Mouse (Mus musculus) forebrain, embryonic 15.5 days (tissue): ENCODE measurements around the gene Uncx. TPM values are rescaled to one million over a fixed set of nuclear protein-coding genes. Genes with fewer than 3 reads are reported as not detected.

Experiments used
- ATAC-seq: fragments of 200-750 bp; cut with Nextera tagmentation; replicated peaks from 2 replicates; pipeline ENCODE4 v1.8.0; 2017; ENCODE audit warnings: mild to moderate bottlenecking, moderate TSS enrichment, moderate library complexity
- H3K27ac ChIP-seq: fragments of 300-500 bp; sonication (generic); replicated peaks from 2 replicates; pipeline ENCODE4 v1.5.1; 2015; ENCODE audit warnings: mild to moderate bottlenecking, inconsistent platforms
- H3K27me3 ChIP-seq: fragments of 300-500 bp; sonication (generic); 2 replicates; pipeline ENCODE4 v1.6.1; 2015; ENCODE audit warnings: inconsistent platforms
- H3K36me3 ChIP-seq: fragments of 300-500 bp; sonication (generic); 2 replicates; pipeline ENCODE4 v1.6.1; 2015; ENCODE audit warnings: mild to moderate bottlenecking, inconsistent platforms
- H3K4me1 ChIP-seq: fragments of 300-500 bp; sonication (generic); 2 replicates; pipeline ENCODE4 v1.6.1; 2015; ENCODE audit warnings: inconsistent platforms
- H3K4me2 ChIP-seq: fragments of 300-500 bp; sonication (generic); replicated peaks from 2 replicates; pipeline ENCODE4 v1.6.1; 2015; ENCODE audit warnings: mild to moderate bottlenecking, inconsistent platforms
- H3K4me3 ChIP-seq: fragments of 300-500 bp; sonication (generic); 2 replicates; pipeline ENCODE4 v1.5.1; 2015; ENCODE audit warnings: mild to moderate bottlenecking, inconsistent platforms
- H3K9ac ChIP-seq: fragments of 300-500 bp; sonication (generic); replicated peaks from 2 replicates; pipeline ENCODE4 v1.6.1; 2015; ENCODE audit warnings: mild to moderate bottlenecking, inconsistent platforms
- H3K9me3 ChIP-seq: fragments of 300-500 bp; sonication (generic); 2 replicates; pipeline ENCODE4 v1.6.1; 2016; ENCODE audit warnings: inconsistent platforms
- WGBS: fragments of 180-500 bp; shearing (Covaris S2); methylation state at CpG from one replicate; pipeline ENCODE4 v1.1.7; 2015; ENCODE audit warnings: mixed read lengths; 5-methylcytosine and 5-hydroxymethylcytosine counted together
- polyA plus RNA-seq: library from polyadenylated mRNA; unstranded; fragments of >200 nt; fragmentation: Nextera tagmentation; extraction: Ambion mirVana; gene quantifications from 2 replicates; pipeline ENCODE4 v1.2.1, GENCODE M21; 2015

Uncx gene
- polyA plus RNA-seq, 1 experiment from 2014 or later: 4.8 TPM

GRCm38 (mm10) chr5:139544271-139545135 lies 1.2 kb downstream of the Uncx start:
- Histone ChIP-seq H3K9ac (no peak overlapping the region), H3K4me3 (peak overlapping the region; percentile 30), H3K36me3 (no peaks in the 10 kb centered on the region), H3K27me3 (peaks cover 87% of the 10 kb centered on the region), H3K9me3 (no peaks in the 10 kb centered on the region), H3K4me2 (no peak overlapping the region), H3K27ac (no peak overlapping the region), H3K4me1 (peaks cover 40% of the 10 kb centered on the region)
- under 1% methylated on average over 54 of the region's 54 CpGs for WGBS
- ATAC-seq: no peak

- no peaks in the 10 kb centered on the region for H3K36me3 ChIP-seq
- WGBS: 2% methylated on average over 7 of the region's 7 CpGs
- no peak for ATAC-seq
- no peaks in the 10 kb centered on the region for H3K9me3 ChIP-seq
- H3K4me3 ChIP-seq: 0 out of 2 replicates have a peak overlapping the region, but pooled peaks have one; percentile 30
- peaks cover 87% of the 10 kb centered on the region for H3K27me3 ChIP-seq
- no peak overlapping the region for H3K4me2 ChIP-seq
- H3K4me1 ChIP-seq: peaks cover 40% of the 10 kb centered on the region
- H3K9ac ChIP-seq: no peak overlapping the region
- no peak overlapping the region for H3K27ac ChIP-seq
Measured at GRCm38 (mm10) chr5:139545221-139545620, 1.9 kb downstream of the Uncx start.

DNA sequence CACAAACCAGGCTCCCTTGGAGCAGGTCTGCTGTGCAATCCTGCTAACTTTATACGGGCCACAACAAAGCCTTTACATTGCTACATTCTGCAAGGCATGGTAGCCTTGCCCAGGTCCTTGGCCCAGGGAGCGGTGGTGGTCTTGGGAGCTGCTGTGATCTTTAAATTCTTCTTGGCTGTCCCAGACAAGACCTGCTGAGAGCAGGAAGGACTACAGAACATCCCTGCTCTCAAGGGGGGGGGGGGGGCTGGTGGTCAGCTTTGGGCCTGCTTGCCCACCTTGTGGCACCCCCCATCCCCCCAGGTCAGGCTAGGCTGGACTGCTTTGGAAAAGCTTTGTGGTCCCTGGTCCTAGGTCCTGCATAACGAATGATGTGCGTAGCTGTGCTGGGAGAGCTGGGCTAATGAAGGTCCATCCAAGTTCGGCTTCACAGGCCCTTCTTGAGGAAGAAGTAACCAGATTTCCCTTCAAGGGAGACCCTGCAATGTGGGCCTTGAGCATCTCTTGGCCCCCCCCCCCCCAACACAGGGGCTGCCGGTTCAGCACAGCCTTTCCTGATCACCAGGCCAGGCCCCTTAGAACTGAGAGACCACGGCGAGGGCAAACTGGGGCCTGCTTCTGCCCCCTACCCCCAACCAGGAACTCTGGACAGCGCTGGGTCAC lies 2.5 kb downstream of the Uncx start:
- no peak overlapping the region for H3K4me2 ChIP-seq
- no peak overlapping the region for H3K9ac ChIP-seq
- H3K4me1 ChIP-seq: peaks cover 34% of the 10 kb centered on the region
- no peak overlapping the region for H3K27ac ChIP-seq
- 3% methylated on average over 9 of the region's 9 CpGs for WGBS
- 0 out of 2 replicates have a peak overlapping the region, but pooled peaks have one; percentile 14 for H3K4me3 ChIP-seq
- H3K27me3 ChIP-seq: peaks cover 87% of the 10 kb centered on the region
- H3K9me3 ChIP-seq: no peaks in the 10 kb centered on the region
- no peak for ATAC-seq
- H3K36me3 ChIP-seq: no peaks in the 10 kb centered on the region

DNA sequence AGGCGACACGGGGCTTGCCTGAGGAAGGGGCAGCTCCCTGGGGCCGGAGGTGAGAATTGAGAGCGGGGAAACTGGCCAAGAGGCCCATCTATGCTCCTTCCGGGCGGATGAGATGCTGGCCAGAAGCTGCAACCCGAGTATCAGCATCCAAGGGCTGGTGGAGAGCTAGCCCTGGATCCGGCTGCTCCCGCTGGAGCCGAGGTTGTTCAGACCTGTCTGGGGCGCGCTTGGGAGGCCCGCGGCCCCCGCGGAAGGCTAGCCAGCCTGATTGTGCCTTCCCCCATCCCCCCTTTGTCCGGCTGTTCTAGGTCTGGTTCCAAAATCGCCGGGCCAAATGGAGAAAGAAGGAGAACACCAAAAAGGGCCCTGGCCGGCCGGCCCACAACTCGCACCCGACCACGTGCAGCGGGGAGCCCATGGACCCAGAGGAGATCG lies 3.1 kb downstream of the Uncx start:
- no peak overlapping the region for H3K4me2 ChIP-seq
- peak overlapping the region; percentile 14; the same call in 1 of the 2 replicates for H3K4me3 ChIP-seq
- peaks cover 89% of the 10 kb centered on the region for H3K27me3 ChIP-seq
- no peak for ATAC-seq
- H3K9me3 ChIP-seq: no peaks in the 10 kb centered on the region
- no peaks in the 10 kb centered on the region for H3K36me3 ChIP-seq
- H3K4me1 ChIP-seq: peaks cover 32% of the 10 kb centered on the region
- under 1% methylated on average over 26 of the region's 26 CpGs for WGBS
- no peak overlapping the region for H3K9ac ChIP-seq
- no peak overlapping the region for H3K27ac ChIP-seq

DNA sequence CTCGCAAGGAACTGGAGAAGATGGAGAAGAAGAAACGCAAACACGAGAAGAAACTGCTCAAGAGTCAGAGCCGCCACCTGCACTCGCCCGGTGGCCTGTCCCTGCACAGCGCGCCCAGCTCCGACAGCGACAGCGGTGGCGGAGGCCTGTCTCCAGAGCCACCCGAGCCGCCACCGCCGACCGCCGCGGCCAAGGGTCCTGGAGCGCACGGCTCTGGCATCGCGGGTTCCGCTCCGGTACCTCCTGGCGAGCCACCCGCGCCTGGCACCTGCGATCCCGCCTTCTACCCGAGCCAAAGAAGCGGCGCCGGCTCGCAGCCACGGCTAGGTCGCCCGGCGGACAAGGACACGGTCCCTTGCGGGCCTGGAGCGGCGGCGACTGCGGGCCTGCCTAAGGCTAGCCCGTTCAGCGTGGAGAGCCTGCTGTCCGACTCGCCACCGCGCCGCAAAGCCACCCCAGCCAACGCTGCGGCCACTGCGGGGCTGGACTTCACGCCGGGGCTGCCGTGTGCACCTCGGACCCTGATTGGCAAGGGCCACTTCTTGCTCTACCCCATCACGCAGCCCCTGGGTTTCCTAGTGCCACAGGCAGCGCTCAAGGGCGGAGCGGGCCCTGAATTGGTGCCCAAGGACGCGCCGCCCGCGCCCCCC lies 3.6 kb downstream of the Uncx start:
- Histone ChIP-seq H3K36me3 (no peaks in the 10 kb centered on the region), H3K4me1 (peaks cover 29% of the 10 kb centered on the region), H3K4me2 (no peak overlapping the region), H3K9me3 (no peaks in the 10 kb centered on the region), H3K4me3 (peak overlapping the region; percentile 14; the same call in 1 of the 2 replicates), H3K27ac (no peak overlapping the region), H3K27me3 (peaks cover 88% of the 10 kb centered on the region), H3K9ac (no peak overlapping the region)
- no peak for ATAC-seq
- WGBS: under 1% methylated on average over 62 of the region's 68 CpGs

DNA sequence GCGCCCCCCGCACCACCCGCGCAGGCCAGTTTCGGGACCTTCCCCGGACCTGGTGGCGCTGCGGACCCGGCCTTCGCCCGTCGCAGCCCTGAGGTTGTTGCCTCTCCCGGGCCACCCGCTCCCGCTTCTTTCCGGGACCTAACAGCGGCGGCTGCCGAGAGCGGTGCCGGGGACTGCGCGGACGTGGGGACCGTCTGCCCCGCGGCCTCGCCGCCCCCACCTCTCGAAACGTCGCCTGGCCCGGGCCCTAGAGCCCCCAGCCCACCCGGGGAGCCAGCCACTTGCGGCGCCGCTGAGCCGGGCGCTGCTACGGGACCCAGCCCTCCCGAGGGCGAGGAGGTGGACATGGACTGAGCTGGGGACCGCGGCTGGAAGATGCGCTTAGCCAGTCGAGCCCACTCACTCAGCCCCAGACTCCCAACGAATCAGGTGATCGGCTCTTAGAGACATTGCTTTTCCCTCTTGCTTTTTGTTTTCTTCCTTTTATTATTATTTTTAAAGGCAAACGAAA lies 4.2 kb downstream of the Uncx start:
- peaks cover 88% of the 10 kb centered on the region for H3K27me3 ChIP-seq
- H3K27ac ChIP-seq: no peak overlapping the region
- H3K4me2 ChIP-seq: no peak overlapping the region
- under 1% methylated on average over 38 of the region's 49 CpGs for WGBS
- ATAC-seq: no peak
- H3K4me3 ChIP-seq: peak overlapping the region; percentile 14; the same call in 1 of the 2 replicates
- peaks cover 29% of the 10 kb centered on the region for H3K4me1 ChIP-seq
- H3K9me3 ChIP-seq: no peaks in the 10 kb centered on the region
- H3K9ac ChIP-seq: no peak overlapping the region
- no peaks in the 10 kb centered on the region for H3K36me3 ChIP-seq

DNA sequence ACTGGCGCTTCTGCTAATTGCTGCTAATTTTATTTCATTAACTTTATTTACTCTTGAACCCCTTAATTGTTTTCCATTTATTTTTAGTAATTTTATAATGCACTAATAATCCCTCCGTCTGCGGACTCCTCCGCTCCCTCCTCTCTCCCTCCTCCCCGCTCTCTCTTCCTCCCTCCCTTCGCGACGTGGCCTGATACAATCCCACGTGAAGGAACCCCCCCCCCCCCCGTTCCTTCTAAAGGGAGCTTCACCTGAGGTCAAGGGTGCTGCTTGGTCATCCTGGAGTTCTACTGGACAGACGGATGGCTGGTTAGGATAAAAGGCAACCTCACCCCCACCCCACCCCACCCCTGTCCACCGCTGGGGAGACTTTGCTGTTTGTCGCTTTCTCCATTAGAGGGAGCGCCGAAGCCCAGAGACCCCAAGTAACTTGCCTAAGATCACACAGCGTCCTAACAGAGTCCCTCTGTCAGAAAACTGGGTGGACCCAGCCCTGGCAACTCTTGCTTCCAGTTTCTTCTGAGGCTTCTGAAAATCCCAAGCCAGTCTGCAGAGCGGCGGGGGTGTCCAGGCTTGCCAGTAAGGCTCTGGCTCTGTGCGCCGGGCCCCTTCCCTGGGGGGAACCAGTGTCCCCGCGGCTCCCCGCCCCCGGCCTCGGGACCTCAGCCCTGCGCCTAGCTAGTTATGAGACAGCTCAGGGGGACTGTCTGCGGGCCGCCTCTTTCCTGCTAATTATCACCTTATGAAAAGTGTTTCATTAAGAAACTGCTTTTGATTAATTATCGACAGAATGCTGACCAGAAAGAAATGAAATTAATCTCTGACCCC lies 10.4 kb downstream of the Uncx start:
- H3K27ac ChIP-seq: no peak overlapping the region
- no peaks in the 10 kb centered on the region for H3K9me3 ChIP-seq
- H3K9ac ChIP-seq: no peak overlapping the region
- ATAC-seq: no peak
- H3K36me3 ChIP-seq: no peaks in the 10 kb centered on the region
- no peak overlapping the region for H3K4me3 ChIP-seq
- WGBS: 1% methylated on average over 29 of the region's 29 CpGs
- H3K27me3 ChIP-seq: peaks cover 91% of the 10 kb centered on the region
- H3K4me1 ChIP-seq: peaks cover 24% of the 10 kb centered on the region
- no peak overlapping the region for H3K4me2 ChIP-seq

- no peak overlapping the region for H3K27ac ChIP-seq
- H3K36me3 ChIP-seq: no peaks in the 10 kb centered on the region
- no peak overlapping the region for H3K4me2 ChIP-seq
- no peaks in the 10 kb centered on the region for H3K9me3 ChIP-seq
- H3K27me3 ChIP-seq: peaks cover 88% of the 10 kb centered on the region
- 3% methylated on average over 28 of the region's 28 CpGs for WGBS
- ATAC-seq: no peak
- peaks cover 31% of the 10 kb centered on the region for H3K4me1 ChIP-seq
- no peak overlapping the region for H3K9ac ChIP-seq
- no peak overlapping the region for H3K4me3 ChIP-seq
Measured at GRCm38 (mm10) chr5:139554478-139555335, 11.4 kb downstream of the Uncx start.

- no peak for ATAC-seq
- H3K4me3 ChIP-seq: no peak overlapping the region
- H3K9me3 ChIP-seq: no peaks in the 10 kb centered on the region
- WGBS: 7% methylated on average over 7 of the region's 7 CpGs
- no peaks in the 10 kb centered on the region for H3K36me3 ChIP-seq
- peaks cover 32% of the 10 kb centered on the region for H3K4me1 ChIP-seq
- no peak overlapping the region for H3K27ac ChIP-seq
- H3K4me2 ChIP-seq: no peak overlapping the region
- H3K9ac ChIP-seq: no peak overlapping the region
- H3K27me3 ChIP-seq: peaks cover 90% of the 10 kb centered on the region
Measured at GRCm38 (mm10) chr5:139555476-139556115, 12.3 kb downstream of the Uncx start.

DNA sequence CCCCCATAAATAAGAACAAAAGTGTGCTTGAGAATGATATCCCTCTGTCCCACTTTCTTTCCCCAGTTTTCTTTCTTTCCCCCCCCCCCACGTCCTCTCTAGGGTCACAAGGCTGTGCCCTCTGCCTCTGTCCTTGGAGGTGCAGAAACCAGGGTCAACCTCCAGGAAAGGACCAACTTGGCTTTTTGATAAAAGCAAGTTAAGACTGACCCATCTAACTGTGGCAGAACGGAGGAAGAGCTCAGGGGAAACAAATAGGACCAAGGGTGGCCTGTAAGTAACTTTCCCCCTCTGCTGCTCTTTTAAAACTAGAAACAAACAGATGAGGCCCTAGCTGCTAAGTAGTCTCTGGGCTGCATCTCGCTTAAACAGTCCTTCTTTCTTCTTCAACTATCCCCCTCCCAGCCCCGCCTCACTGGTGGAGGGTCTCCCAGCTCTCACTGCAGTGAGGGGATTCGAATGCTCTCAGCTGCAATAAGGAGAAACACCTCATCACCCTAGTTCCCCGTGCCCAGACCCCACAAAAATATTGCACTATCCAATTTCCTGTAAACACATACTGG lies 12.9 kb downstream of the Uncx start:
- ATAC-seq: no peak

More for the DNA sequence above, 12.9 kb downstream of the Uncx start:
- Histone ChIP-seq H3K27me3 (peaks cover 90% of the 10 kb centered on the region), H3K4me2 (no peak overlapping the region), H3K27ac (no peak overlapping the region), H3K36me3 (no peaks in the 10 kb centered on the region), H3K9me3 (no peaks in the 10 kb centered on the region), H3K9ac (no peak overlapping the region), H3K4me1 (peaks cover 30% of the 10 kb centered on the region), H3K4me3 (no peak overlapping the region)
- 8% methylated on average over 6 of the region's 6 CpGs for WGBS
